Mouse (Mus musculus): Measurements from ENCODE around the gene Ccdc159. TPM values are rescaled to one million over a fixed set of nuclear protein-coding genes. Genes with fewer than 3 reads are reported as not detected.

Ccdc159 gene
- polyA plus RNA-seq, 1 experiment from 2014 or later = 4.6 TPM

- no peaks in the 10 kb centered on the region for H3K4me1 ChIP-seq (ENCODE audit: control insufficient read depth, insufficient read depth, low read length)
- H3K27ac ChIP-seq (ENCODE audit: low read length) = peak within 1 kb of the TSS; percentile 97
- ATAC-seq (ENCODE audit: insufficient read depth, low FRiP score) = peak; percentile 94
- peak within 1 kb of the TSS; percentile 79 for H3K4me3 ChIP-seq (replicated peaks; ENCODE audit: low read length)
- no peaks in the 10 kb centered on the region for H3K36me3 ChIP-seq (ENCODE audit: control insufficient read depth, insufficient read depth, low read length)
- no peaks in the 10 kb centered on the region for H3K9me3 ChIP-seq (replicated peaks; ENCODE audit: control insufficient read depth, low read length)
- under 1% methylated on average over 34 of the region's 36 CpGs for WGBS
- no peaks in the 10 kb centered on the region for H3K27me3 ChIP-seq (ENCODE audit: control insufficient read depth, insufficient read depth, low read length)
- peak within 1 kb of the TSS; percentile 88 for H3K9ac ChIP-seq (ENCODE audit: low read length)
- H3K4me2 ChIP-seq (ENCODE audit: low read depth, low read length) = peak within 1 kb of the TSS; percentile 91
Measured at GRCm38 (mm10) chr9:21918035-21918592, 9.2 kb upstream of the Ccdc159 start, which contains the start of gene Rab3d. Gene Rab3d, minus strand, starts transcription at chr9:21918192.

DNA sequence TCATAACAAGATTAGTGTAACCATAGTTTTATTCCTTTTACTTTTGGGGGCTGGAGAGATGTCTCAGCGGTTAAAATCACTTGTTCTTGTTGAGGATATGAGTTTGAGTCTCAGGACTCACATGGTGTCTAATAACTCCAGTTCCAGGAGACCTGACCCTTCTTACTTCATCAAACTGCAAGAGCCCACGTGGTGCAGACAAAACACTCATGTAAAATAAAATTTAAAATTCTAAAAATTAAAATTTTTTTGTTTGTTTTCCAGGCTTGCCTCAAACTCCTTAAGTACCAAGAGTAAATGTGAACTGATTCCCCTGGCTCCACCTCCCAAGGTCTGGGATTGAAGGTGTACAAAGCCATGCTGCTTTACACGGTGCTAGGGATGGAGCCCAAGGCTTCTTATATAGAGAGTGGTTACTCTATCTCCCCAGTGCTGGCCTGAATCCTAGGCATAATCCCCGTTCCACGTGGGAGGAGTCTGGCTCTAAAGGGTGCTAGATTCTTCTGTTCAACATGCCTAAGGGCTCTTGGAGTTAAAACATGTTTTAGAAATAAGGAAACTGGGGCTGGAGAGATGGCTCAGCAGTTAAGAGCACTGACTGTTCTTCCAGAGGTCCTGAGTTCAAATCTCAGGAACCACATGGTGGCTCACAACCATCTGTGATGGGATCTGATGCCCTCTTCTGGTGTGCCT lies 8.4 kb upstream of the Ccdc159 start:
- H3K27me3 ChIP-seq (ENCODE audit: control insufficient read depth, insufficient read depth, low read length) = no peaks in the 10 kb centered on the region
- peaks cover 7% of the 10 kb centered on the region for H3K4me1 ChIP-seq (ENCODE audit: control insufficient read depth, insufficient read depth, low read length)
- H3K4me3 ChIP-seq (replicated peaks; ENCODE audit: low read length) = peak overlapping the region; percentile 79
- no peak overlapping the region for H3K9ac ChIP-seq (ENCODE audit: low read length)
- ATAC-seq (ENCODE audit: insufficient read depth, low FRiP score) = no peak
- H3K27ac ChIP-seq (ENCODE audit: low read length) = peak overlapping the region; percentile 58
- no peaks in the 10 kb centered on the region for H3K9me3 ChIP-seq (replicated peaks; ENCODE audit: control insufficient read depth, low read length)
- WGBS = 20% methylated on average over 5 of the region's 5 CpGs
- H3K36me3 ChIP-seq (ENCODE audit: control insufficient read depth, insufficient read depth, low read length) = no peaks in the 10 kb centered on the region
- H3K4me2 ChIP-seq (ENCODE audit: low read depth, low read length) = peak overlapping the region; percentile 91

GRCm38 (mm10) chr9:21923036-21923435 lies 4.2 kb upstream of the Ccdc159 start:
- H3K27ac ChIP-seq (ENCODE audit: low read length) = peak overlapping the region; percentile 88
- H3K9me3 ChIP-seq (replicated peaks; ENCODE audit: control insufficient read depth, low read length) = no peaks in the 10 kb centered on the region
- no peak overlapping the region for H3K9ac ChIP-seq (ENCODE audit: low read length)
- H3K36me3 ChIP-seq (ENCODE audit: control insufficient read depth, insufficient read depth, low read length) = no peaks in the 10 kb centered on the region
- no peak for ATAC-seq (ENCODE audit: insufficient read depth, low FRiP score)
- peaks cover 28% of the 10 kb centered on the region for H3K4me1 ChIP-seq (ENCODE audit: control insufficient read depth, insufficient read depth, low read length)
- 92% methylated on average over 4 of the region's 4 CpGs for WGBS
- H3K4me3 ChIP-seq (replicated peaks; ENCODE audit: low read length) = no peak overlapping the region
- no peak overlapping the region for H3K4me2 ChIP-seq (ENCODE audit: low read depth, low read length)
- H3K27me3 ChIP-seq (ENCODE audit: control insufficient read depth, insufficient read depth, low read length) = no peaks in the 10 kb centered on the region

DNA sequence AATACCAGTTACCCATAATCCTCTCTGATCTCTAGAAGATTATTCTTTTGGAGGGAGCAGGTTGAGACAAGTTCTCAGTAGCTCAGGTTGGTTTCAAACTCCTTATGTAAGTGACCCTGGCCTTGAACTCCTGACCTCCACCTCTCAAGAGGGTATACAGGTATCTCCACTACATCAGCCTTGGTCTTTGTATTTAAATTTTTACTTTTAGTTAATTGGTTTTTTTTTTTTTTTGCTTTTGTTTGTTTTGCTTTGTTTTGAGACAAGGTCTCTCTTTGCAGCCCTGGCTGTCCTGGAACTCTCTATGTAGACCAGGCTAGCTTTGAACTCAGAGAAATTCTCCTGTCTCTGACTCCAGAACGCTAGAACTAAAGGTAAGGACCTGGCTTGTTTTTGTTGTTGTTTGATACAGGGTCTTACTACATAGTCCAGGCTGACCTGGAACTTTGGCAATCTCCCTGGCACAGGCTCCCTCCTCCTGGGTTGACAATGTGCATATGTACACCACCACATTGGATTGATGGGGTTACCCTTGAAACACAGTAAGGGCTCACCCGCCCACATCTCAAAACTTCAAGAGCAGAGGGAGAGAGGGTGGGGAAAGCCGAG lies 3.7 kb upstream of the Ccdc159 start:
- Histone ChIP-seq H3K9ac (ENCODE audit: low read length) (no peak overlapping the region; the same call in 1 of the 2 replicates), H3K4me3 (replicated peaks; ENCODE audit: low read length) (no peak overlapping the region), H3K27me3 (ENCODE audit: control insufficient read depth, insufficient read depth, low read length) (no peaks in the 10 kb centered on the region), H3K4me1 (ENCODE audit: control insufficient read depth, insufficient read depth, low read length) (peaks cover 28% of the 10 kb centered on the region), H3K9me3 (replicated peaks; ENCODE audit: control insufficient read depth, low read length) (no peaks in the 10 kb centered on the region), H3K36me3 (ENCODE audit: control insufficient read depth, insufficient read depth, low read length) (no peaks in the 10 kb centered on the region), H3K4me2 (ENCODE audit: low read depth, low read length) (no peak overlapping the region), H3K27ac (ENCODE audit: low read length) (peak overlapping the region; percentile 88)
- no peak for ATAC-seq (ENCODE audit: insufficient read depth, low FRiP score)
- WGBS = 29% methylated on average over 3 of the region's 3 CpGs

DNA sequence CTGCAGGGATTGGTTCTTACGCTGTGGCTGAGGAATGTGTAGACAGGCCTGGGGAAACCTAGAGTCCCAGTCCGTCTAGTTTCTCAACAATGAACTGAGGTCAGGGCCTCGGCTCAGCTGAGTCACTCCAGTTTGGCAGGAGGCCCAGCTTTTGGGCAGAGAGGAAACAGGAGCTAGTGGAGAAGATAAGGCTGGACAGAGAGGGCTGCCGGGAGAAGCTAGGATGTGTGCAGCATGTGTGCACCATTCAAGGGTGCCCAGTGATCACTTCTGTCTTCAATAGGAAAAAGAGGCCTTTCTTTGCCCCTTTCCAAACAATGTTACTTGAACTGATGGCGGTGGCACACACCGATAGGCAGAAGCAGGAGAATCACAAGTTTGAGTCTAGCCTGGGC lies 3.2 kb upstream of the Ccdc159 start:
- peak overlapping the region; percentile 88 for H3K27ac ChIP-seq (ENCODE audit: low read length)
- 31% methylated on average over 6 of the region's 6 CpGs for WGBS
- H3K4me1 ChIP-seq (ENCODE audit: control insufficient read depth, insufficient read depth, low read length) = peaks cover 28% of the 10 kb centered on the region
- no peak overlapping the region for H3K9ac ChIP-seq (ENCODE audit: low read length)
- no peaks in the 10 kb centered on the region for H3K27me3 ChIP-seq (ENCODE audit: control insufficient read depth, insufficient read depth, low read length)
- H3K4me3 ChIP-seq (replicated peaks; ENCODE audit: low read length) = no peak overlapping the region
- ATAC-seq (ENCODE audit: insufficient read depth, low FRiP score) = peak; percentile 84
- no peaks in the 10 kb centered on the region for H3K9me3 ChIP-seq (replicated peaks; ENCODE audit: control insufficient read depth, low read length)
- no peaks in the 10 kb centered on the region for H3K36me3 ChIP-seq (ENCODE audit: control insufficient read depth, insufficient read depth, low read length)
- H3K4me2 ChIP-seq (ENCODE audit: low read depth, low read length) = no peak overlapping the region

DNA sequence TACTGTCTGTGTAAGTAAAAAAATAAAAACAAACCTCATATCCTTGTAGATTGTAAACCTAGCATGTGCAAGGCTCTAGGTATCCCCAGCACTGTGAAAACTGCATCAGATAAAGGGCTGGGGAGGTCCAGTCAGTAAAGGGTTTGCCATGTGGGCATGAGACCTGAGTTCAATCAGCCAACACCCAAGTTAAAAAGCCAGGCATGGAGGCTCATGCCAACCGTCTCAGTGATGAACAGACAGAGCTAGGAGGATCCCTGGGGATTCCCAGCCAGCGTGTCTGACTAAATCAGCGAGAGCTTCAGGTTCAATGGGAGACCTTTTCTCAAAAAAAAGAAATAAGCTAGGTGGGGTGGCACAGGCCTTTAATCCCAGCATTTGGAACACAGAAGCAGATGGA lies 2.2 kb upstream of the Ccdc159 start:
- peaks cover 28% of the 10 kb centered on the region for H3K4me1 ChIP-seq (ENCODE audit: control insufficient read depth, insufficient read depth, low read length)
- H3K9me3 ChIP-seq (replicated peaks; ENCODE audit: control insufficient read depth, low read length) = no peaks in the 10 kb centered on the region
- no peak overlapping the region for H3K27ac ChIP-seq (ENCODE audit: low read length)
- no peak overlapping the region for H3K9ac ChIP-seq (ENCODE audit: low read length)
- ATAC-seq (ENCODE audit: insufficient read depth, low FRiP score) = no peak
- H3K4me2 ChIP-seq (ENCODE audit: low read depth, low read length) = no peak overlapping the region
- H3K27me3 ChIP-seq (ENCODE audit: control insufficient read depth, insufficient read depth, low read length) = no peaks in the 10 kb centered on the region
- no peak overlapping the region for H3K4me3 ChIP-seq (replicated peaks; ENCODE audit: low read length)
- H3K36me3 ChIP-seq (ENCODE audit: control insufficient read depth, insufficient read depth, low read length) = no peaks in the 10 kb centered on the region
- 91% methylated on average over 3 of the region's 3 CpGs for WGBS

DNA sequence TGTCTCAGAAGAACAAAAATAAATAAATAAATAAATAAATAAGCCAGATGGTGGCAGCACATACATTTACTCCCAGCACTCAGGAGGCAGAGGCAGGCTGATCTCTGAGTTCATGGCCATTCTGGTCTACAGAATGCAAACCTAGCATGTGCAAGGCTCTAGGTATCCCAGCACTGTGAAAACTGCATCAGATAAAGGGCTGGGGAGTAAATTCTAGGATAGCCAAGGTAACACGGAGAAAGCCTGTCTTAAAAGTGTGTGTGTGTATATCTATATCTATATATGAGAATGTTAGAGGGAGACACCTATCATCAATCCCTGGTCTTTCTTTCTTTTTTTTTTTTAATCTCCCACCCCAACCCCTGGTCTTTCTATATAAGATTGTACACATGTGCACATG lies 1.8 kb upstream of the Ccdc159 start:
- Histone ChIP-seq H3K4me2 (ENCODE audit: low read depth, low read length) (no peak overlapping the region), H3K36me3 (ENCODE audit: control insufficient read depth, insufficient read depth, low read length) (no peaks in the 10 kb centered on the region), H3K4me1 (ENCODE audit: control insufficient read depth, insufficient read depth, low read length) (peaks cover 28% of the 10 kb centered on the region), H3K9me3 (replicated peaks; ENCODE audit: control insufficient read depth, low read length) (no peaks in the 10 kb centered on the region), H3K27ac (ENCODE audit: low read length) (no peak overlapping the region), H3K4me3 (replicated peaks; ENCODE audit: low read length) (no peak overlapping the region), H3K27me3 (ENCODE audit: control insufficient read depth, insufficient read depth, low read length) (no peaks in the 10 kb centered on the region), H3K9ac (ENCODE audit: low read length) (no peak overlapping the region)
- ATAC-seq (ENCODE audit: insufficient read depth, low FRiP score) = no peak
- 98% methylated on average over 1 of the region's 1 CpGs for WGBS

DNA sequence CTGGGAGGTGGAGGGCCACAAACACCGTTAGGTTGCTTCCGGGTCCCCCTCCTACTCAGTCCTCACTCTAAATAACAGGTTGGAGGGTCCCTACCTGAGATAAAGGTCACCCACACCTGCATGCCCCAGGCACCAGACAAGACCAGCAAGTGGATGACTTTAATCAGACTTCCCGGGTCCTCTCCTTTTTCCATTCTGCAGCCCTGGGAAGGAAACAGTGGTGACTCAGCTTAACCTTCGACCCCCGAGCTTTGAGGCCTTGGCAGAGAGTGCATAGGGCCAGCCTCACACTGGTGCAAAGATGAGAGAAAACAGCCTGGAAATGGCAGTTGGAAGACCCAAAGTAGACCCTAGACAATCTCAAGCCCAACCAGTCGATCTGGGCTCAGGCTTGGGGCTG lies 1.1 kb upstream of the Ccdc159 start:
- Histone ChIP-seq H3K36me3 (ENCODE audit: control insufficient read depth, insufficient read depth, low read length) (no peaks in the 10 kb centered on the region), H3K27me3 (ENCODE audit: control insufficient read depth, insufficient read depth, low read length) (no peaks in the 10 kb centered on the region), H3K4me2 (ENCODE audit: low read depth, low read length) (peak overlapping the region; percentile 76), H3K4me3 (replicated peaks; ENCODE audit: low read length) (peak overlapping the region; percentile 71), H3K4me1 (ENCODE audit: control insufficient read depth, insufficient read depth, low read length) (peaks cover 28% of the 10 kb centered on the region), H3K9ac (ENCODE audit: low read length) (peak overlapping the region; percentile 78), H3K9me3 (replicated peaks; ENCODE audit: control insufficient read depth, low read length) (no peaks in the 10 kb centered on the region), H3K27ac (ENCODE audit: low read length) (peak overlapping the region; percentile 87; the same call in 1 of the 2 replicates)
- WGBS = 68% methylated on average over 6 of the region's 6 CpGs
- ATAC-seq (ENCODE audit: insufficient read depth, low FRiP score) = no peak

- no peak for ATAC-seq (ENCODE audit: insufficient read depth, low FRiP score)
- Histone ChIP-seq H3K27ac (ENCODE audit: low read length) (peak overlapping the region; percentile 87), H3K4me3 (replicated peaks; ENCODE audit: low read length) (peak overlapping the region; percentile 71), H3K4me1 (ENCODE audit: control insufficient read depth, insufficient read depth, low read length) (peaks cover 28% of the 10 kb centered on the region), H3K9me3 (replicated peaks; ENCODE audit: control insufficient read depth, low read length) (no peaks in the 10 kb centered on the region), H3K4me2 (ENCODE audit: low read depth, low read length) (peak overlapping the region; percentile 76), H3K27me3 (ENCODE audit: control insufficient read depth, insufficient read depth, low read length) (no peaks in the 10 kb centered on the region), H3K9ac (ENCODE audit: low read length) (peak overlapping the region; percentile 78), H3K36me3 (ENCODE audit: control insufficient read depth, insufficient read depth, low read length) (no peaks in the 10 kb centered on the region)
- 3% methylated on average over 6 of the region's 6 CpGs for WGBS
Measured at GRCm38 (mm10) chr9:21926784-21927183, 487 bp upstream of the Ccdc159 start.

All from stomach, embryonic 16.5 days (tissue).